In genomic region chr2:144094721-144095120, GRCm38 (mm10) we compare ENCODE assay signal across 34 mouse cellular contexts.
"Had no signal": no experiment of that assay in that cellular context is flagged by ENCODE, and none has a peak within 500 bp of the region (broad histone marks: within the 10 kb centered on the region; RNA-seq: fewer than 3 reads in every experiment).

No protein-coding gene starts in this region.

- H3K4me1 ChIP-seq: heart, embryonic 12.5 days; heart, embryonic 13.5 days; heart, embryonic 15.5 days; hindbrain, embryonic 12.5 days; hindbrain, embryonic 13.5 days; hindbrain, embryonic 15.5 days; intestine, embryonic 15.5 days; kidney, embryonic 15.5 days had no signal

- H3K36me3 ChIP-seq: heart, embryonic 12.5 days; heart, embryonic 13.5 days; heart, embryonic 15.5 days; hindbrain, embryonic 10.5 days; hindbrain, embryonic 12.5 days; hindbrain, embryonic 13.5 days; hindbrain, embryonic 15.5 days; intestine, embryonic 15.5 days; kidney, embryonic 15.5 days had no signal

- H3K9ac ChIP-seq: heart, embryonic 12.5 days; heart, embryonic 13.5 days; heart, embryonic 15.5 days; hindbrain, embryonic 12.5 days; hindbrain, embryonic 13.5 days; hindbrain, embryonic 14.5 days; hindbrain, embryonic 15.5 days; intestine, embryonic 15.5 days; kidney, embryonic 15.5 days had no signal

- H3K27ac ChIP-seq: heart, embryonic 13.5 days; heart, embryonic 15.5 days; hindbrain, embryonic 10.5 days; hindbrain, embryonic 12.5 days; hindbrain, embryonic 13.5 days; hindbrain, embryonic 14.5 days; hindbrain, embryonic 15.5 days; hindbrain, postnatal 0 days; intestine, embryonic 15.5 days; kidney, embryonic 15.5 days; kidney, postnatal 0 days; layer of hippocampus, adult 2 months; left cerebral cortex, adult 2 months had no signal

- H3K9me3 ChIP-seq: heart, embryonic 12.5 days; heart, embryonic 13.5 days; heart, embryonic 15.5 days; hindbrain, embryonic 10.5 days; hindbrain, embryonic 12.5 days; hindbrain, embryonic 13.5 days; hindbrain, embryonic 15.5 days; intestine, embryonic 15.5 days; kidney, embryonic 15.5 days had no signal

- ATAC-seq: hindbrain, embryonic 16.5 days; hindbrain, postnatal 0 days; inflammation-experienced regulatory T-cells, adult 6 months; intestine, embryonic 15.5 days; intestine, embryonic 16.5 days; intestine, postnatal 0 days had no signal

- H3K27me3 ChIP-seq: heart, embryonic 15.5 days; hindbrain, embryonic 12.5 days; hindbrain, embryonic 13.5 days; hindbrain, embryonic 15.5 days; intestine, embryonic 15.5 days had no signal

- DNase-seq: heart, postnatal 10 days; heart, postnatal 14 days; heart, postnatal 36 days; heart, postnatal 4 days; kidney, adult 11 months; kidney, adult 18-20 months; kidney, adult 2 months; kidney, adult 8-10 months; kidney, adult 9 months; kidney, postnatal 10 days; kidney, postnatal 14 days; kidney, postnatal 25 days; kidney, postnatal 36 days; kidney, postnatal 4 days; layer of hippocampus, adult 9-11 months; layer of hippocampus, postnatal 36 days had no signal

- H3K4me2 ChIP-seq: heart, embryonic 12.5 days; heart, embryonic 13.5 days; heart, embryonic 15.5 days; hindbrain, embryonic 12.5 days; hindbrain, embryonic 13.5 days; hindbrain, embryonic 14.5 days; hindbrain, embryonic 15.5 days; intestine, embryonic 15.5 days; kidney, embryonic 15.5 days had no signal

- H3K4me3 ChIP-seq: heart, embryonic 12.5 days; heart, embryonic 13.5 days; heart, embryonic 15.5 days; hindbrain, embryonic 10.5 days; hindbrain, embryonic 12.5 days; hindbrain, embryonic 13.5 days; hindbrain, embryonic 15.5 days; intestine, embryonic 15.5 days; kidney, embryonic 15.5 days; layer of hippocampus, adult 2 months; left cerebral cortex, adult 2 months had no signal
